Mouse (Mus musculus) stomach, embryonic 14.5 days (tissue): ENCODE data around the gene 4931406C07Rik. TPM values are rescaled to one million over a fixed set of nuclear protein-coding genes. Genes with fewer than 3 reads are reported as not detected.
"Not testable (repeated sequence)": the region's sequence is repeated elsewhere in the genome, so short reads cannot be mapped to it uniquely, and the experiment has no call there.

Source experiments
- ATAC-seq: fragments of 200-750 bp; cut with Nextera tagmentation; 2 replicates; pipeline ENCODE4 v1.8.0; 2017; ENCODE audit warnings: low read depth, moderate TSS enrichment; ENCODE audit not compliant: insufficient number of reproducible peaks, insufficient read depth, low FRiP score
- H3K27ac ChIP-seq: fragments of 300-500 bp; sonication (generic); 2 replicates; pipeline ENCODE4 v1.5.1; 2014; ENCODE audit warnings: mild to moderate bottlenecking, low read length, moderate library complexity, mixed read lengths
- H3K27me3 ChIP-seq: fragments of 300-500 bp; sonication (generic); 2 replicates; pipeline ENCODE4 v1.6.1; 2014; ENCODE audit warnings: low read length, control low read depth, mixed read lengths; ENCODE audit not compliant: control insufficient read depth, insufficient read depth
- H3K36me3 ChIP-seq: fragments of 300-500 bp; sonication (generic); 2 replicates; pipeline ENCODE4 v1.6.1; 2014; ENCODE audit warnings: mild to moderate bottlenecking, control low read depth, low read length, moderate library complexity, mixed read lengths; ENCODE audit not compliant: control insufficient read depth, insufficient read depth
- H3K4me1 ChIP-seq: fragments of 300-500 bp; sonication (generic); 2 replicates; pipeline ENCODE4 v1.6.1; 2014; ENCODE audit warnings: low read length, control low read depth, mixed read lengths; ENCODE audit not compliant: control insufficient read depth, insufficient read depth
- H3K4me2 ChIP-seq: fragments of 300-500 bp; sonication (generic); replicated peaks from 2 replicates; pipeline ENCODE4 v1.6.1; 2014; ENCODE audit warnings: low read depth, low read length, control low read depth
- H3K4me3 ChIP-seq: fragments of 300-500 bp; sonication (generic); 2 replicates; pipeline ENCODE4 v1.5.1; 2014; ENCODE audit warnings: low read depth, low read length, control low read depth
- H3K9ac ChIP-seq: fragments of 300-500 bp; sonication (generic); replicated peaks from 2 replicates; pipeline ENCODE4 v1.6.1; 2014; ENCODE audit warnings: low read depth, mild to moderate bottlenecking, control low read depth, low read length, moderate library complexity, mixed read lengths
- H3K9me3 ChIP-seq: fragments of 300-500 bp; sonication (generic); 2 replicates; pipeline ENCODE4 v1.6.1; 2016; ENCODE audit warnings: low read depth, low read length, control low read depth; ENCODE audit not compliant: control insufficient read depth
- WGBS: fragments of 180-500 bp; shearing (Covaris S2); extraction: QIAGEN DNeasy Blood & Tissue Kit; methylation state at CpG from one replicate; pipeline ENCODE4 v1.1.7; 2014; 5-methylcytosine and 5-hydroxymethylcytosine counted together
- polyA plus RNA-seq: library from polyadenylated mRNA; unstranded; fragments of >200 nt; fragmentation: Nextera tagmentation; extraction: Ambion mirVana; gene quantifications from 2 replicates; pipeline ENCODE4 v1.2.1, GENCODE M21; 2014

Gene 4931406C07Rik
- polyA plus RNA-seq = 9.8 and 10.3 TPM in 2 replicates

GRCm38 (mm10) chr9:15306398-15307119, at the start of gene 4931406C07Rik:
TSS of gene 4931406C07Rik (minus strand) at chr9:15306448.
- Histone ChIP-seq H3K9ac (peak within 1 kb of the TSS; percentile 82), H3K27ac (peak within 1 kb of the TSS; percentile 93), H3K27me3 (no peaks in the 10 kb centered on the region), H3K36me3 (peaks cover 28% of the 10 kb centered on the region), H3K9me3 (no peaks in the 10 kb centered on the region), H3K4me1 (peaks cover 17% of the 10 kb centered on the region; the same call in 1 of the 2 replicates), H3K4me2 (peak within 1 kb of the TSS; percentile 84), H3K4me3 (peak within 1 kb of the TSS; percentile 78)
- peak; percentile 74; the same call in 1 of the 2 replicates for ATAC-seq
- under 1% methylated on average over 35 of the region's 35 CpGs for WGBS

DNA sequence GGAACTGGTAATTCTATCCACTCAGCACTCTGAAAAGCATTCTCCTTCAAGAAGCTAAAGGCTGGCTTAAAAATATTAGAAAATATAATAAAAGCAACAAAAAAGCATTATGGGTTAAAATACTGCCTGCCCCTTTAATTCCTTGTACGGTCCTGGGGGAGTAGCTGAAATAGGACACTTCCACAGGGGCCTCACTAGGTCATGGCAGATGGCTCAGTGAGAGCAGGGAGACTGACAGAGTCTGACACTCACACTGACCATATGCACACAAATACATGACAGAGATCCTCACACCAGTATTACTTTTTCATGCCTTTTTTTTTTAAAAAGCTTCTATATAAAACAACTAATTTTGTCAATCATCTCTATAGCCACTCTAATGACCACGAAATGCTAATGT, 43.7 kb upstream of the 4931406C07Rik start:
- Histone ChIP-seq H3K36me3 (peaks cover 41% of the 10 kb centered on the region), H3K4me2 (no peak overlapping the region), H3K4me3 (no peak overlapping the region), H3K27ac (no peak overlapping the region), H3K9ac (no peak overlapping the region), H3K9me3 (no peaks in the 10 kb centered on the region), H3K4me1 (no peaks in the 10 kb centered on the region), H3K27me3 (no peaks in the 10 kb centered on the region)
- 75% methylated on average over 2 of the region's 2 CpGs for WGBS
- ATAC-seq = no peak

- Histone ChIP-seq H3K9me3 (no peaks in the 10 kb centered on the region), H3K4me3 (no peak overlapping the region), H3K36me3 (peaks cover 78% of the 10 kb centered on the region), H3K4me1 (no peaks in the 10 kb centered on the region), H3K27ac (no peak overlapping the region), H3K4me2 (no peak overlapping the region), H3K27me3 (no peaks in the 10 kb centered on the region), H3K9ac (no peak overlapping the region)
- ATAC-seq = no peak
- 89% methylated on average over 4 of the region's 4 CpGs for WGBS
These were observed 31.5 kb upstream of the 4931406C07Rik start for GRCm38 (mm10) chr9:15337776-15338175.

DNA sequence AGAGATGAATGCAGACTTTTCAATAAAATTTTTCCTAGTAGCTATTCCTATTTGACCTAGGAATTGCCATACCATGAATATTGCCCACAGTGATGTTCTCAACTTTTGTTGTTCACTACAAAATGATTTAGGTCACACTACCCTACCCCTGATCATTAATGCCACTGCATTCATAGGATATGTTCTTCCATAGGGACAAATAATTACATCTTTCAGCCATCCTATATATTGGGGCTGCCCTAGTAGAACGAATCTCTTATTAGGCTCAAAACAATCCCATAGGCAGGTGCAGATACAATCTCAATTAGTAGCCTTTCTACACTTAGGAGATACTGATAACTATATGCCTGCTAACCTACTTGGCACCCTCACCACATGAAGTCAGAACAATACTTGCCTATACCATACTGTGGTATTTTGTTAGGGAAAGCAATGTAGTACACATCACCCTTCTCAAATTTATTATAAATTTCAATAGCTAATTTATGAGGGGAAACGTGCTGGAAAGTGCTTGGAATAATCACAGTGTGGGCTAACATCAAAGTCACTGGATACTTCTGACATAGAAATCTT, 12.0 kb upstream of the 4931406C07Rik start:
- Histone ChIP-seq H3K4me3 (no peak overlapping the region), H3K4me1 (no peaks in the 10 kb centered on the region), H3K27me3 (no peaks in the 10 kb centered on the region), H3K27ac (no peak overlapping the region), H3K4me2 (no peak overlapping the region), H3K36me3 (peaks cover 40% of the 10 kb centered on the region), H3K9ac (no peak overlapping the region), H3K9me3 (no peaks in the 10 kb centered on the region)
- WGBS = 75% methylated on average over 2 of the region's 2 CpGs
- 0 out of 2 replicates have a peak, but pooled peaks have one; percentile 23 for ATAC-seq

DNA sequence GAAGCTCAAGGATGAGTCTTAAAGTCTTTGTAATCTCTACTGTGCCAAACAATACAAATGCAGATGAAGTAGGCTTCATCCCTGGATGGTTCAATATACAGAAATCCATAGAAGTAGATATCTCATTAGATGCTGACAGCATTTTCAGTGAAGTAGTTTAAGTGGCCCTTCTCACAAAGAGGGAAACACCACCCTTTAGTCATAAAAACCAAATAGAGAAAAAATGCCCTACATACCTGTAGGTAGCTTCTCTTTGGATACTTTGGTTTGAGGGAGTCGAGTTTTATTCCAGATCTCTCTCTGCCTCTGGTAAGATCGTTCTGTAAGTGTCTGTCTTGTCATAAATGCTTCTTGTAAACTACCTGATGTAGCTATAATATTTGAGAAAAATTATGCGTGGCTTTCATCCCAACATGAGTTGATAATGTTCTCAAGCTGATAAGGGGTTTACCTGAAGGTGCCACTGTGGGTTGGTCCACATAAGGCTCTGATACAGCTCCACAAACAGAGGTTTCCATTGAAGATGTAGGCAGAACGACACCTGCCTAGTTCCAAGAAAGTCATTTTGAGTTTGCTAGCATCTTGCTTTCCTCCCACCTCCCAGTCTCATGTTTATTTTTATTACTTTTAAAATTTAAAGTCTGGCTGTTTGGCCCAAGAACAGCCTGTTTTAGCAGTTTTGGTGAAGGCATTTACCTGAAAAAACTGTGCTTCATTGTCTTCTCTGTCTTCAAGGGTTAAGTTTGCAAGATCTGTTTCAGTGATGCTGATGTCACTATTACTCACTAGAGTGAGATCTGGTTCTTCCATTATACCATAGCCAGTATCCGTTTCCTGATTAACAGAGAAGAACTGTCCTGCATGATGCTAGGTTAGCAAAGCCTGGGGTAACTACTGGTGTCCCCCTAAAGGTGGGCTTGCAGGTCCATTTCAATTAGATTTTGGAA, 11.2 kb upstream of the 4931406C07Rik start:
- Histone ChIP-seq H3K9ac (no peak overlapping the region), H3K4me3 (no peak overlapping the region), H3K4me2 (no peak overlapping the region), H3K36me3 (peaks cover 42% of the 10 kb centered on the region), H3K4me1 (no peaks in the 10 kb centered on the region), H3K27ac (no peak overlapping the region), H3K9me3 (no peaks in the 10 kb centered on the region), H3K27me3 (no peaks in the 10 kb centered on the region)
- 61% methylated on average over 5 of the region's 5 CpGs for WGBS
- ATAC-seq = no peak

DNA sequence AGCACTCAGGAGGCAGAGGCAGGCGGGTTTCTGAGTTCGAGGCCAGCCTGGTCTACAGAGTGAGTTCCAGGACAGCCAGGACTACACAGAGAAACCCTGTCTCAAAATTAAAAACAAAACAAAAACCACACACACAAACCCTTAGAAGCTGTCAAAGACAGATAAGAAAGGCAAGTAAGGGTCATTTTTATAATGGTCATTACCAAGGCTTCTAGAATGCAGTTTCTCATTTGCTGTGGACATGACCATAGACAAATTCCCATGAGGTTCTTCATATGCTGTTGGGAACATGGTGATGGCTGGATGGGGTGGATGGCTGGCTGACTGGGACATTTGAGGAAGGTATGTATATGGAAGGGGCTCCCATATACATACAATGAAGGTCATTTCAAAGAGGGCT, 10.0 kb upstream of the 4931406C07Rik start:
- not testable (repeated sequence) for H3K9me3 ChIP-seq, H3K4me1 ChIP-seq, H3K4me3 ChIP-seq, H3K27ac ChIP-seq, H3K9ac ChIP-seq, H3K27me3 ChIP-seq, ATAC-seq, H3K4me2 ChIP-seq
- 90% methylated on average over 2 of the region's 2 CpGs for WGBS
- peaks cover 48% of the 10 kb centered on the region for H3K36me3 ChIP-seq

DNA sequence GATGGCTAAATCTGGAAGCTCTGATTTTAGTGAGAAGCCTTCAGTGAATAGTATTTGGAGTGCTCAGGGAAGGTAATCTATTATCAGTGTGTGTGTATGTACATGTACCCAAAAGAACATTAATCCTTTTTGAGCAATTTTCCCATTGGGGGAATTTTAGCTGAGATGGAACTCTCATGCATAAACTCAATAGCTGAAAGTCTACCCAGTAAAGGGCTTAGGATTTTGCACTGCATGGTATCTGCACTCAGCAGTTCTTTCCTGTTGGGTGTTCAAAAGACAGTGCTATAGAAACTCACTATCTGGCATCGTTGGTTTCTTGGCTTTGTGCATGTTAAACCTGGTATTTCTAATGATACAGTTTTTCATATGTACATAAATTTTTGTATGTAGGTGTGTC, 8.4 kb upstream of the 4931406C07Rik start:
- 100% methylated on average over 1 of the region's 1 CpGs for WGBS
- no peak overlapping the region for H3K9ac ChIP-seq
- ATAC-seq = no peak

DNA sequence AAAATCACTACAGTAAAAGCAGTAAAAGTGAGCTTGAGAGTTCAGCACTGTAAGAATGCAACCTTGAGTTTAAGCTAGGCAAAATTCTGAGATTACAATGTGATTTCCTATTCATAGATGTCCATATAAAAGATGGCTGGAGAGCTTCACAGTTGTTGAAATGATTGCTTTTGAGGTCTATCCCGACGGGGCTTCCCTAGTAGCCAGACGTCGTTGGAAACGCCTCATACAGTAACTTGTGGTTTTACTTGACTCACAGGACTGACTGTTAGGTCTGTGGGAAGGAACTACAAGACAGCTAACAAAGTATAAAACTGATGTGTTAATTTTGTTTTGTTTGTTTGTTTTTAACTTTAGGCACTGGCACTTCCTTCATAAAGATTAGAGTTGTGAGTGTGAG, 7.4 kb upstream of the 4931406C07Rik start:
- Histone ChIP-seq H3K36me3 (peaks cover 74% of the 10 kb centered on the region), H3K27me3 (no peaks in the 10 kb centered on the region), H3K4me2 (no peak overlapping the region), H3K27ac (no peak overlapping the region), H3K4me1 (peaks cover 6% of the 10 kb centered on the region; the same call in 1 of the 2 replicates), H3K9ac (no peak overlapping the region), H3K9me3 (no peaks in the 10 kb centered on the region), H3K4me3 (no peak overlapping the region)
- no peak for ATAC-seq
- 91% methylated on average over 5 of the region's 5 CpGs for whole genome bisulfite sequencing

More for the DNA sequence above, 8.4 kb upstream of the 4931406C07Rik start:
- H3K4me3 ChIP-seq = no peak overlapping the region
- H3K4me2 ChIP-seq = no peak overlapping the region
- no peaks in the 10 kb centered on the region for H3K27me3 ChIP-seq
- no peak overlapping the region for H3K27ac ChIP-seq
- H3K36me3 ChIP-seq = peaks cover 64% of the 10 kb centered on the region
- no peaks in the 10 kb centered on the region for H3K9me3 ChIP-seq
- no peaks in the 10 kb centered on the region for H3K4me1 ChIP-seq
